Mouse (Mus musculus): ENCODE data around the gene Stard3. TPM values are rescaled to one million over a fixed set of nuclear protein-coding genes. Genes with fewer than 3 reads are reported as not detected.
A peak's percentile ranks its signal among the peaks of the same experiment; 100 is the strongest.

The Stard3 gene
- total and polyA plus RNA-seq, 2 experiments from 2014 or later, result 31.6 to 36.2 TPM

GRCm38 (mm10) chr11:98323933-98324332, 34.2 kb upstream of the Stard3 start:
- TF ChIP-seq CTCF (IDR thresholded peaks at IDR 0.05; ENCODE audit: low read depth), result no peak
- Histone ChIP-seq H3K27ac (ENCODE audit: low read depth, low read length) (peak overlapping the region; percentile 69), H3K4me1 (ENCODE audit: insufficient read depth) (peaks cover 18% of the 10 kb centered on the region; the same call in 1 of the 2 replicates), H3K36me3 (ENCODE audit: insufficient read depth) (peaks cover 9% of the 10 kb centered on the region), H3K9ac (peak overlapping the region; percentile 84), H3K27me3 (ENCODE audit: insufficient read depth, low read length) (peaks cover 27% of the 10 kb centered on the region), H3K4me2 (ENCODE audit: low read depth) (peak overlapping the region; percentile 45), H3K4me3 (ENCODE audit: low read depth, low read length) (no peak overlapping the region), H3K9me3 (ENCODE audit: low read length) (no peaks in the 10 kb centered on the region)
- WGBS, result 0% methylated on average over 9 of the region's 9 CpGs
- DNase-seq (no peak), ATAC-seq (no peak)

- ATAC-seq (no peak), DNase-seq (no peak)
- Histone ChIP-seq H3K4me1 (ENCODE audit: insufficient read depth) (peaks cover 8% of the 10 kb centered on the region; the same call in 1 of the 2 replicates), H3K27me3 (ENCODE audit: insufficient read depth, low read length) (peaks cover 28% of the 10 kb centered on the region), H3K9me3 (ENCODE audit: low read length) (no peaks in the 10 kb centered on the region), H3K4me3 (ENCODE audit: low read depth, low read length) (peak overlapping the region; percentile 54), H3K36me3 (ENCODE audit: insufficient read depth) (peaks cover 9% of the 10 kb centered on the region), H3K27ac (ENCODE audit: low read depth, low read length) (peak overlapping the region; percentile 95), H3K4me2 (ENCODE audit: low read depth) (peak overlapping the region; percentile 45), H3K9ac (peak overlapping the region; percentile 84)
- WGBS, result 4% methylated on average over 14 of the region's 14 CpGs
- no peak for TF ChIP-seq CTCF (IDR thresholded peaks at IDR 0.05; ENCODE audit: low read depth)
Observed at GRCm38 (mm10) chr11:98325191-98325820, 32.9 kb upstream of the Stard3 start.

- H3K4me1 ChIP-seq (ENCODE audit: insufficient read depth), result peaks cover 8% of the 10 kb centered on the region; the same call in 1 of the 2 replicates
- H3K27me3 ChIP-seq (ENCODE audit: insufficient read depth, low read length), result peaks cover 28% of the 10 kb centered on the region
- H3K4me2 ChIP-seq (ENCODE audit: low read depth), result peak overlapping the region; percentile 45
- TF ChIP-seq CTCF (IDR thresholded peaks at IDR 0.05; ENCODE audit: low read depth), result no peak
- peak overlapping the region; percentile 95 for H3K27ac ChIP-seq (ENCODE audit: low read depth, low read length)
- H3K9ac ChIP-seq, result peak overlapping the region; percentile 84
- H3K9me3 ChIP-seq (ENCODE audit: low read length), result no peaks in the 10 kb centered on the region
- DNase-seq (no peak), ATAC-seq (no peak)
- peak overlapping the region; percentile 54 for H3K4me3 ChIP-seq (ENCODE audit: low read depth, low read length)
- H3K36me3 ChIP-seq (ENCODE audit: insufficient read depth), result peaks cover 9% of the 10 kb centered on the region
- under 1% methylated on average over 22 of the region's 22 CpGs for WGBS
Observed at GRCm38 (mm10) chr11:98325821-98326218, 32.3 kb upstream of the Stard3 start.

GRCm38 (mm10) chr11:98326741-98327135, 31.4 kb upstream of the Stard3 start:
- peak overlapping the region; percentile 84 for H3K9ac ChIP-seq

GRCm38 (mm10) chr11:98327136-98328030, 30.8 kb upstream of the Stard3 start:
- peaks cover 3% of the 10 kb centered on the region; the same call in 1 of the 2 replicates for H3K4me1 ChIP-seq (ENCODE audit: insufficient read depth)
- 3% methylated on average over 97 of the region's 97 CpGs for WGBS
- DNase-seq, result peak; percentile 66
- peak overlapping the region; percentile 95 for H3K27ac ChIP-seq (ENCODE audit: low read depth, low read length)
- TF ChIP-seq CTCF (IDR thresholded peaks at IDR 0.05; ENCODE audit: low read depth), result no peak
- peak overlapping the region; percentile 54 for H3K4me3 ChIP-seq (ENCODE audit: low read depth, low read length)
- peak overlapping the region; percentile 45 for H3K4me2 ChIP-seq (ENCODE audit: low read depth)
- peaks cover 31% of the 10 kb centered on the region for H3K27me3 ChIP-seq (ENCODE audit: insufficient read depth, low read length)
- peaks cover 9% of the 10 kb centered on the region for H3K36me3 ChIP-seq (ENCODE audit: insufficient read depth)
- no peak for ATAC-seq
- no peaks in the 10 kb centered on the region for H3K9me3 ChIP-seq (ENCODE audit: low read length)
- peak overlapping the region; percentile 84 for H3K9ac ChIP-seq

More at GRCm38 (mm10) chr11:98326741-98327135, 31.4 kb upstream of the Stard3 start:
- H3K9me3 ChIP-seq (ENCODE audit: low read length), result no peaks in the 10 kb centered on the region
- H3K27ac ChIP-seq (ENCODE audit: low read depth, low read length), result peak overlapping the region; percentile 95
- peak overlapping the region; percentile 54 for H3K4me3 ChIP-seq (ENCODE audit: low read depth, low read length)
- no peak for ATAC-seq
- H3K27me3 ChIP-seq (ENCODE audit: insufficient read depth, low read length), result peaks cover 31% of the 10 kb centered on the region
- DNase-seq, result no peak
- TF ChIP-seq CTCF (IDR thresholded peaks at IDR 0.05; ENCODE audit: low read depth), result no peak
- H3K4me1 ChIP-seq (ENCODE audit: insufficient read depth), result peaks cover 4% of the 10 kb centered on the region; the same call in 1 of the 2 replicates
- H3K4me2 ChIP-seq (ENCODE audit: low read depth), result peak overlapping the region; percentile 45
- 6% methylated on average over 19 of the region's 19 CpGs for WGBS
- H3K36me3 ChIP-seq (ENCODE audit: insufficient read depth), result peaks cover 9% of the 10 kb centered on the region

GRCm38 (mm10) chr11:98328031-98328370, 30.2 kb upstream of the Stard3 start:
- peak overlapping the region; percentile 84 for H3K9ac ChIP-seq
- peak overlapping the region; percentile 54 for H3K4me3 ChIP-seq (ENCODE audit: low read depth, low read length)
- peaks cover 9% of the 10 kb centered on the region for H3K36me3 ChIP-seq (ENCODE audit: insufficient read depth)
- WGBS, result under 1% methylated on average over 30 of the region's 35 CpGs
- peaks cover 28% of the 10 kb centered on the region for H3K27me3 ChIP-seq (ENCODE audit: insufficient read depth, low read length)
- peaks cover 3% of the 10 kb centered on the region; the same call in 1 of the 2 replicates for H3K4me1 ChIP-seq (ENCODE audit: insufficient read depth)
- no peaks in the 10 kb centered on the region for H3K9me3 ChIP-seq (ENCODE audit: low read length)
- ATAC-seq (no peak), DNase-seq (no peak)
- peak overlapping the region; percentile 95 for H3K27ac ChIP-seq (ENCODE audit: low read depth, low read length)
- TF ChIP-seq CTCF (IDR thresholded peaks at IDR 0.05; ENCODE audit: low read depth), result no peak
- H3K4me2 ChIP-seq (ENCODE audit: low read depth), result peak overlapping the region; percentile 45
